Mouse (Mus musculus) kidney, postnatal 0 days (tissue): ENCODE measurements around the gene Gm5127. TPM values are rescaled to one million over a fixed set of nuclear protein-coding genes. Genes with fewer than 3 reads are reported as not detected.
A peak's percentile ranks its signal among the peaks of the same experiment; 100 is the strongest.

Source experiments
- ATAC-seq: fragments of 200-750 bp; cut with Nextera tagmentation; replicated peaks from 2 replicates; pipeline ENCODE4 v1.8.0; 2017; ENCODE audit warnings: low read depth, moderate number of reproducible peaks, moderate TSS enrichment, moderate library complexity; ENCODE audit not compliant: low FRiP score
- DNase-seq: peaks from one replicate; pipeline ENCODE4 v3.0.0-alpha.2; 2016; ENCODE audit warnings: low spot score
- H3K27ac ChIP-seq: fragments of 300-500 bp; sonication (generic); 2 replicates; pipeline ENCODE4 v1.5.1; 2014; ENCODE audit warnings: mild to moderate bottlenecking
- H3K27me3 ChIP-seq: fragments of 300-500 bp; sonication (generic); 2 replicates; pipeline ENCODE4 v1.6.1; 2014; ENCODE audit warnings: low read length, mixed read lengths; ENCODE audit not compliant: insufficient read depth
- H3K36me3 ChIP-seq: fragments of 300-500 bp; sonication (generic); 2 replicates; pipeline ENCODE4 v1.6.1; 2014; ENCODE audit warnings: low read length, mixed read lengths; ENCODE audit not compliant: insufficient read depth
- H3K4me1 ChIP-seq: fragments of 300-500 bp; sonication (generic); replicated peaks from 2 replicates; pipeline ENCODE4 v1.6.1; 2014; ENCODE audit warnings: antibody characterized with exemption, low read length, mixed read lengths; ENCODE audit not compliant: insufficient read depth
- H3K4me2 ChIP-seq: fragments of 300-500 bp; sonication (generic); 2 replicates; pipeline ENCODE4 v1.6.1; 2014; ENCODE audit warnings: mild to moderate bottlenecking, low read length, moderate library complexity, mixed read lengths
- H3K4me3 ChIP-seq: fragments of 300-500 bp; sonication (generic); replicated peaks from 2 replicates; pipeline ENCODE4 v1.5.1; 2014; ENCODE audit warnings: low read depth, low read length
- H3K9ac ChIP-seq: fragments of 300-500 bp; sonication (generic); 2 replicates; pipeline ENCODE4 v1.6.1; 2014; ENCODE audit warnings: low read depth, low read length
- H3K9me3 ChIP-seq: fragments of 300-500 bp; sonication (generic); replicated peaks from 2 replicates; pipeline ENCODE4 v1.6.1; 2016; ENCODE audit warnings: low read length, inconsistent platforms, mixed read lengths
- CTCF ChIP-seq: IDR thresholded peaks from 2 replicates; pipeline ENCODE4 v1.5.1; 2016; ENCODE audit warnings: antibody characterized with exemption, low read depth, mild to moderate bottlenecking, moderate library complexity
- WGBS: fragments of 180-500 bp; shearing (Covaris S2); extraction: QIAGEN DNeasy Blood & Tissue Kit; methylation state at CpG from one replicate; pipeline ENCODE4 v1.1.7; 2014; 5-methylcytosine and 5-hydroxymethylcytosine counted together
- microRNA-seq: library from miRNA; unstranded; fragments of <30 nt; microRNA quantifications from one replicate; pipeline ENCODE4, GENCODE M21; 2016
- polyA plus RNA-seq: library from polyadenylated mRNA; unstranded; fragments of >200 nt; fragmentation: Nextera tagmentation; extraction: Ambion mirVana; gene quantifications from 2 replicates; pipeline ENCODE4 v1.2.1, GENCODE M21; 2015

The Gm5127 gene
- polyA plus RNA-seq, 1 experiment from 2014 or later: 0.51 TPM

GRCm38 (mm10) chrX:106633543-106633942 lies 50.6 kb downstream of the Gm5127 start:
- Histone ChIP-seq H3K27ac (no peak overlapping the region), H3K4me1 (no peaks in the 10 kb centered on the region), H3K27me3 (no peaks in the 10 kb centered on the region), H3K36me3 (no peaks in the 10 kb centered on the region), H3K4me2 (no peak overlapping the region), H3K9ac (no peak overlapping the region), H3K9me3 (no peaks in the 10 kb centered on the region), H3K4me3 (no peak overlapping the region)
- no peak for TF ChIP-seq CTCF
- DNase-seq (no peak), ATAC-seq (no peak)

DNA sequence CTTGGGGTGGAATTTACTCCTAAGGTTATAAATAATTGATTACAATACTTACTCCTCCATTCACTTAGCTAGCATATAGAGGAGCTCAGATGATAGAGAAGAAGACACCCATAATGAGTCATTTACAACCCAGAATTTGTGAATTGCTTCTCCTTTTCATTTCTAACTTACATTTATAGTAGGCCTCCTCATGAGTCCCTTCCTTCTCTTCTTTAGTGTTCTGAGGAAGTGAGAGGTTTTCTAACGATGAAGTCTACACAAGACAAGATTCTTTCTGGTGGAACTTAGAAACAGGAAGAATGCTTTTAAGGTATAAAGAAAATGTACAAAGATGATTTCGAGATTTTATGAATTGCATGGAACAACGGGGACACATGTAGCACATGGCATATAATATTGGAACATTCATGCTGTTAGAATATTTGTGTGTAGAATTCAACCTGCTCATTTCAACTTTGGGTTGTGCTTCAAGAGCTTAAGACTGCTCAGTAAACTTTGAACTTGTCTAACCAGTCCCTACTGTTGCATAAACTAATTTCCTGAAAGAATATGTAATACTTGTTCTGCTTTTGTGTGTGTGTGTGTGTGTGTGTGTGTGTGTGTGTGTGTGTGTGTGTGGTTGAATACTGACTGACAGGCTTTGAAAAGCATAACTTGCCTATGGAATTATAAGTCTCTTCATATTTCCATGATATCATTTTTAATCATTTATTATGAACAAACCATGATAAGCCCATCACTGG lies 52.0 kb downstream of the Gm5127 start:
- Histone ChIP-seq H3K27ac (no peak overlapping the region), H3K4me1 (no peaks in the 10 kb centered on the region), H3K36me3 (no peaks in the 10 kb centered on the region), H3K4me3 (no peak overlapping the region), H3K27me3 (no peaks in the 10 kb centered on the region), H3K4me2 (no peak overlapping the region), H3K9me3 (no peaks in the 10 kb centered on the region), H3K9ac (no peak overlapping the region)
- DNase-seq: no peak
- TF ChIP-seq CTCF: no peak
- WGBS: 83% methylated on average over 3 of the region's 3 CpGs
- ATAC-seq: no peak

DNA sequence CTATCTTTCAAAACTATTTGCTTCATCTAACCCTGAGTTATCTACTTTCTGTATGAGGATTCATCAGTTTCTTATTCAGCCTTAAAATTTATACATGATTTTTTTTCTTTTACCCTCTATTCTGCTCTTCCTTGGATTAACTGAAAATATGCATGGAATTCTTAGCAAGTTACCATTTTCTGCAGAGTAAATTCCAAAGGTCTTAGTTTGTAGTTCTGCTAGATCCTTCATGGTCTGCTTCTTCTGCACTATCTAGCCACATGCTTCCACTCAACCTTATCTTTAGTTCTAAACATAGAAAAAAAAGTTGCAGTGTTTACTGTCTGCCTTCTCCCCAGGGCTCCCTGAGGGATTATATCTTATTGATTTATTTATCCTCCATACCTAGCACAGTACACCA lies 79.1 kb downstream of the Gm5127 start:
- Histone ChIP-seq H3K4me3 (no peak overlapping the region), H3K4me2 (no peak overlapping the region), H3K36me3 (no peaks in the 10 kb centered on the region), H3K4me1 (no peaks in the 10 kb centered on the region), H3K27ac (no peak overlapping the region), H3K9me3 (no peaks in the 10 kb centered on the region), H3K9ac (no peak overlapping the region), H3K27me3 (no peaks in the 10 kb centered on the region)
- TF ChIP-seq CTCF: no peak
- ATAC-seq: no peak
- peak; percentile 6 for DNase-seq

DNA sequence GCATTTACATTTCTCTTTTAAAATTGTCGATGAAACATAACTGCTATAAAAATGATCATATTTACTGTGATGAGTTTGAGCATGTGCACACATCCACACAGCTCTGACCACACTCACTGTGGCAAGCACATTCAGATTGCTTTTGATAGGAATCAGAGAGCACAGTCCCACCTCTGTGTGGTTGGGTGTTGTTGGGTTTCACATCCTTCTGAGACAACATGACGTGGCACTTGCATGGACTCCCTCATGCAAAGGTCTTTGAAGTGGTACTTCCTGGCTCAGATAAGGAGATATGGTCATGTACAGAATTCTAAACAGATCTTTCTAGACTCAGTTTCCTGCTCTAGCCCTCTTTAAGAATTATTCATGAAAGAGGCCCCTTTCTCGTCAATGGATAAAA lies 121.6 kb downstream of the Gm5127 start:
- DNase-seq (no peak), ATAC-seq (no peak)
- Histone ChIP-seq H3K9me3 (no peaks in the 10 kb centered on the region), H3K36me3 (no peaks in the 10 kb centered on the region), H3K4me1 (no peaks in the 10 kb centered on the region), H3K4me3 (no peak overlapping the region), H3K4me2 (no peak overlapping the region), H3K9ac (no peak overlapping the region), H3K27me3 (no peaks in the 10 kb centered on the region), H3K27ac (no peak overlapping the region)
- no peak for TF ChIP-seq CTCF
- WGBS: 91% methylated on average over 3 of the region's 3 CpGs

GRCm38 (mm10) chrX:106717160-106717559 lies 134.2 kb downstream of the Gm5127 start:
- Histone ChIP-seq H3K4me2 (no peak overlapping the region), H3K36me3 (no peaks in the 10 kb centered on the region), H3K4me3 (no peak overlapping the region), H3K4me1 (no peaks in the 10 kb centered on the region), H3K27me3 (no peaks in the 10 kb centered on the region), H3K9me3 (no peaks in the 10 kb centered on the region), H3K27ac (no peak overlapping the region), H3K9ac (no peak overlapping the region)
- DNase-seq (peak; percentile 76), ATAC-seq (peak; percentile 78)
- WGBS: 27% methylated on average over 2 of the region's 2 CpGs
- TF ChIP-seq CTCF: peak; percentile 50; the same call in 1 of the 2 replicates

DNA sequence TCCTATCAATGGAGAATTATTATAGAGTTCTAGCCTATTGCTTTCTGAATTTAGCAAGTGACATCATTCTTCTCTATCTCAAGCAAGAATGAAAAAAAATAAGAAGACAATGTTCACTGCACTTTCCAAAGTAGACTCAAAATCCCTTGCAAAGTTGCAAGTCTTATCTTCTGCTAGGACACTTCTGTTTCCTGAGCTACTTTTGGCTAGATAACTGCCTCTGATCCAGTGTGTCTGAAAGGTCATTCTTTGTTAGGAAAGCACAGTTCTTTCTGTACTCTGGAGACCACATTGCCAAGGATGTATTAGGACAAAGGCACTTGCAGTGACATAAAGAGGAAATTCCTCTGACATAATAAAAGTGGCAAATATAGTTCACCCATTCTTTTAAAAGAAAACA lies 159.3 kb downstream of the Gm5127 start:
- H3K36me3 ChIP-seq: no peaks in the 10 kb centered on the region
- no peaks in the 10 kb centered on the region for H3K9me3 ChIP-seq
- H3K9ac ChIP-seq: no peak overlapping the region
- TF ChIP-seq CTCF: no peak
- no peak overlapping the region for H3K27ac ChIP-seq
- no peak for ATAC-seq
- H3K27me3 ChIP-seq: no peaks in the 10 kb centered on the region
- DNase-seq: peak; percentile 7
- H3K4me3 ChIP-seq: no peak overlapping the region
- H3K4me1 ChIP-seq: no peaks in the 10 kb centered on the region
- no peak overlapping the region for H3K4me2 ChIP-seq

DNA sequence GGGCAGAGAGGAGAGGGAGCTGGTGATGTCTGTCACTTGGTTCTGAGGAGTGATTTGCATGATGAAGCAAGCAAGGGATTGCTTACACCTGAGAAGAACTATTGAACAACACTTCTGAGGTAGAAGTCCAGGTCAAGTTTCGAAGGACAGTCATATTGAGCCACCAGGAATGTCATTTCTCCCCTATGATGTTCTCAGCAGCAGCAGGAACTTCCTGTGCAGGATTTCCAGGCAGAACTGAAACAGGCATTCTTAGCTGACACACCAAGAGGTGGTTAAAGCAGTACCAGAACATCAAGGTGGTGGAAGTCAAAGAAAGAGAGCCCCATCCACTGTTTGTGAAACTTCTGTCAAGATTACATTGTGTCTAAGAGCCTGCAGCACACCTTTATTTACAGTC lies 172.3 kb downstream of the Gm5127 start:
- no peak for ATAC-seq
- 52% methylated on average over 1 of the region's 1 CpGs for WGBS

More for the DNA sequence above, 172.3 kb downstream of the Gm5127 start:
- Histone ChIP-seq H3K36me3 (no peaks in the 10 kb centered on the region), H3K4me2 (no peak overlapping the region), H3K9me3 (no peaks in the 10 kb centered on the region), H3K27me3 (no peaks in the 10 kb centered on the region), H3K9ac (no peak overlapping the region), H3K27ac (no peak overlapping the region), H3K4me3 (no peak overlapping the region), H3K4me1 (no peaks in the 10 kb centered on the region)
- TF ChIP-seq CTCF: no peak
- DNase-seq: no peak

Small RNAs within 50 kb of the gene (microRNA-seq; reads per million reads assigned to microRNA genes)
- gene Gm22102: not detected

Other genes with a start within 250 kb of the Gm5127 start
- gene Fndc3c1, start 97.8 kb upstream of the Gm5127 start, polyA plus RNA-seq: 1.1 and 1.4 TPM in 2 replicates
- 2.6 and 3.2 TPM in 2 replicates for gene Cysltr1, start 20.5 kb downstream of the Gm5127 start, polyA plus RNA-seq